Comparison of ENCODE assay signal across 8 mouse cellular contexts in the genomic region with DNA sequence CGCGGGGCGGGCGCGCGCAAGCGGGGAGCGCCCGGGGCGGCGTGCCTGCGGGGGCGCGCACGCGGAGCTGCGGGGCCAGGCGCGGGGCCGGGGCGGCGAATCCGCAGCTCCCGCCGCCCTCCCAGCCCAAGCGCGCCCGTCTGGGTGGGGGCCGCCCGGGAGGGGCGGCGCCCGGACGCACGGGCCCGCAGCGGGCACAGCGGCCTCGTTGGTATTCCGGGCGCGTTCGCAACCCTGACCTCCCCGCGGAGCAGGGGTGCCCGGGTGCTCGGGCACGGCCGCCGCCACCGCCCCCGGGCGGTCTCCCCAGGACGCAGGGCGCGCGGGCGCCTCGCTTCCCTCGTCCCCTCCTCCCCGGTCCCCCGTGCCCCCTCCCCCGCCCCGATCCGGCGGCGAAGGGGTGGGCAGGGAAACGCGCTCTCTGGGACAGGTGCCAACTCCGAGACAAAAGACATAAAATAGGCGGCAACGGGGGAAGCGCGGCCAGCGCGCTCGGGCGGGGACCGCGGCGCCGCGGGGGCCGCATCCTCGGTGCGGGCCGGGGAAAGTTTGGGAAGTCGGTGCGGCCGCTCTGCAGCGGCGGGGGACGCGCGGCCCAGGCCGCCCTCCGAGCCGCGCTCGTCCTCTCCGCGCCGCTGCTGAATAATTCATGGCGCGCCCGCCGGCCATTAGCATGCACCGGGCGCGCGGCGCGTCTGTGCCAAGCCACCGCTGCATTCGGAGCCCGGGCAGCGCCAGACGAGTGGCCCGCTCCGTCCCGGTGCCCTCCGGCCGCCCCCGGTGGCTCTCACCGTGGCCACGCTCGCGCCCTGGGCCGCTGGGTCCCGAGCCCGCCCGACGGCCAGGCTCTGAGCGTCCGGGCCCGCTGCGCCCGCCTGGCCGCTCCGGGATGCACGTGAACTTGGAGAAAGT.
DNase-seq lines count a peak whose midpoint lies in the region; ATAC-seq and TF ChIP-seq lines count a peak whose summit lies in the region.

No protein-coding gene starts in this region.

- H3K9me3 ChIP-seq in forebrain, embryonic 10.5 days, result no peaks in the 10 kb centered on the region
- H3K9me3 ChIP-seq in heart, embryonic 14.5 days (ENCODE audit: control insufficient read depth, low read length), result no peaks in the 10 kb centered on the region
- no peaks in the 10 kb centered on the region for H3K9me3 ChIP-seq in liver, embryonic 14.5 days (ENCODE audit: control insufficient read depth, low read length)
- no peaks in the 10 kb centered on the region for H3K9me3 ChIP-seq in neural tube, embryonic 13.5 days

- H3K9ac ChIP-seq in heart, embryonic 14.5 days (ENCODE audit: low read length), result peak overlapping the region; percentile 98
- H3K9ac ChIP-seq in liver, embryonic 14.5 days (replicated peaks), result no peak overlapping the region; the same call in 1 of the 2 replicates
- H3K9ac ChIP-seq in neural tube, embryonic 13.5 days, result peak overlapping the region; percentile 100

- no peak for TF ChIP-seq EP300 in liver, embryonic 14.5 days (IDR thresholded peaks at IDR 0.05; ENCODE audit: low read depth)

- peak overlapping the region; percentile 64 for H3K4me2 ChIP-seq in heart, embryonic 14.5 days (ENCODE audit: low read length)
- peak overlapping the region; percentile 48 for H3K4me2 ChIP-seq in liver, embryonic 14.5 days (ENCODE audit: low read depth)
- peak overlapping the region; percentile 97 for H3K4me2 ChIP-seq in neural tube, embryonic 13.5 days

- TF ChIP-seq CTCF in liver, embryonic 14.5 days (IDR thresholded peaks at IDR 0.05; ENCODE audit: low read depth), result no peak

- peak; percentile 89 for DNase-seq in 3134 (ENCODE audit: extremely low read depth, insufficient read length, low spot score)
- DNase-seq in adrenal gland, postnatal 14 days, result peak; percentile 95
- DNase-seq in forebrain, embryonic 10.5 days (ENCODE audit: extremely low spot score, low spot score), result no peak
- peak; percentile 95 for DNase-seq in kidney, postnatal 14 days
- no peak for DNase-seq in liver, embryonic 14.5 days (ENCODE audit: low read depth in 3 of 3, low spot score in 3 of 3)
- peak; percentile 63 to 79 for DNase-seq in thymus, postnatal 36 days

- no peaks in the 10 kb centered on the region for H3K36me3 ChIP-seq in forebrain, embryonic 10.5 days (replicated peaks)
- peaks cover 13% of the 10 kb centered on the region; the same call in 1 of the 2 replicates for H3K36me3 ChIP-seq in heart, embryonic 14.5 days (ENCODE audit: control insufficient read depth, insufficient read depth, low read length)
- H3K36me3 ChIP-seq in liver, embryonic 14.5 days (replicated peaks; ENCODE audit: control insufficient read depth, insufficient read depth, low read depth), result no peaks in the 10 kb centered on the region
- peaks cover 15% of the 10 kb centered on the region for H3K36me3 ChIP-seq in neural tube, embryonic 13.5 days

- peak overlapping the region; percentile 80 for H3K27ac ChIP-seq in forebrain, embryonic 10.5 days
- peak overlapping the region; percentile 73 to 93 for H3K27ac ChIP-seq in heart, embryonic 14.5 days (replicated peaks in 1 of 2; ENCODE audit: control insufficient read depth in 1 of 2, insufficient read depth in 1 of 2, low read depth in 2 of 2, low read length in 2 of 2)
- H3K27ac ChIP-seq in liver, embryonic 14.5 days, result no peak overlapping the region
- H3K27ac ChIP-seq in neural tube, embryonic 13.5 days (replicated peaks), result peak overlapping the region; percentile 100

- H3K4me3 ChIP-seq in forebrain, embryonic 10.5 days, result peak overlapping the region; percentile 57
- peak overlapping the region; percentile 73 to 91 for H3K4me3 ChIP-seq in heart, embryonic 14.5 days (ENCODE audit: control insufficient read depth in 1 of 2, insufficient read depth in 1 of 2, low read depth in 1 of 2, low read length in 2 of 2)
- peak overlapping the region; percentile 40 to 46 for H3K4me3 ChIP-seq in liver, embryonic 14.5 days (ENCODE audit: insufficient read depth in 1 of 2, low read depth in 2 of 2, low read length in 2 of 2)
- peak overlapping the region; percentile 98 for H3K4me3 ChIP-seq in neural tube, embryonic 13.5 days

- H3K27me3 ChIP-seq in forebrain, embryonic 10.5 days (ENCODE audit: poor library complexity, severe bottlenecking), result peaks cover 99% of the 10 kb centered on the region
- 0 out of 2 replicates have a peak, but pooled peaks cover 4% of the 10 kb centered on the region for H3K27me3 ChIP-seq in heart, embryonic 14.5 days (ENCODE audit: control insufficient read depth, insufficient read depth, low read length)
- peaks cover 53% of the 10 kb centered on the region for H3K27me3 ChIP-seq in liver, embryonic 14.5 days (ENCODE audit: control insufficient read depth, insufficient read depth, low read length)
- H3K27me3 ChIP-seq in neural tube, embryonic 13.5 days, result peaks cover 8% of the 10 kb centered on the region

- ATAC-seq in heart, embryonic 14.5 days (ENCODE audit: insufficient number of reproducible peaks, insufficient read depth, low FRiP score, low read depth), result peak; percentile 77
- ATAC-seq in liver, embryonic 14.5 days (ENCODE audit: insufficient read depth), result no peak
- peak; percentile 77 for ATAC-seq in neural tube, embryonic 13.5 days (ENCODE audit: low read depth)

- peaks cover 21% of the 10 kb centered on the region for H3K4me1 ChIP-seq in forebrain, embryonic 10.5 days
- H3K4me1 ChIP-seq in heart, embryonic 14.5 days (ENCODE audit: control insufficient read depth in 2 of 2, insufficient read depth in 2 of 2, low read length in 2 of 2), result peaks cover 4 to 20% of the 10 kb centered on the region in 2 experiments; a peak in 3 of 4 replicates
- no peaks in the 10 kb centered on the region for H3K4me1 ChIP-seq in liver, embryonic 14.5 days (replicated peaks; ENCODE audit: control insufficient read depth in 2 of 2, insufficient read depth in 2 of 2, low read length in 1 of 2)
- H3K4me1 ChIP-seq in neural tube, embryonic 13.5 days (replicated peaks), result peaks cover 64% of the 10 kb centered on the region

- 1% methylated on average over 113 of the region's 141 CpGs for WGBS in forebrain, embryonic 10.5 days
- under 1% methylated on average over 103 of the region's 141 CpGs for WGBS in heart, embryonic 14.5 days
- WGBS in liver, embryonic 14.5 days (ENCODE audit: insufficient replicate concordance), result 1% methylated on average over 116 of the region's 141 CpGs
- WGBS in neural tube, embryonic 13.5 days, result under 1% methylated on average over 92 of the region's 141 CpGs

Comparison
In these comparisons a context has a peak if more than half of its experiments do, and no peak if none do; other contexts are left out.
1. DNase-seq: peak in 3134 (single experiment), adrenal gland, postnatal 14 days (single experiment), kidney, postnatal 14 days (single experiment) and thymus, postnatal 36 days (2 of 2); none in forebrain, embryonic 10.5 days (single experiment) and liver, embryonic 14.5 days (0 of 3).
2. H3K4me3 ChIP-seq: peak in every context shown above with its lines; median percentile 98 in neural tube, embryonic 13.5 days; 82 in heart, embryonic 14.5 days; 57 in forebrain, embryonic 10.5 days; 43 in liver, embryonic 14.5 days.
3. Peak in every context shown above with its lines, with median percentiles within 50 percentile points of each other: H3K4me2 ChIP-seq.